Mouse (Mus musculus) embryonic facial prominence, embryonic 15.5 days (tissue): Measurements from ENCODE around the gene Igflr1. TPM values are rescaled to one million over a fixed set of nuclear protein-coding genes. Genes with fewer than 3 reads are reported as not detected.
A peak's percentile ranks its signal among the peaks of the same experiment; 100 is the strongest.

Experiments used
- ATAC-seq: fragments of 200-750 bp; cut with Nextera tagmentation; 2 replicates; pipeline ENCODE4 v1.8.0; 2017; ENCODE audit warnings: low read depth, moderate TSS enrichment; ENCODE audit not compliant: insufficient number of reproducible peaks, low FRiP score, low TSS enrichment
- H3K27ac ChIP-seq: fragments of 300-500 bp; sonication (generic); replicated peaks from 2 replicates; pipeline ENCODE4 v1.5.1; 2015; ENCODE audit warnings: mild to moderate bottlenecking, inconsistent platforms
- H3K27me3 ChIP-seq: fragments of 300-500 bp; sonication (generic); 2 replicates; pipeline ENCODE4 v1.6.1; 2015; ENCODE audit warnings: inconsistent platforms
- H3K36me3 ChIP-seq: fragments of 300-500 bp; sonication (generic); 2 replicates; pipeline ENCODE4 v1.6.1; 2015; ENCODE audit warnings: mild to moderate bottlenecking, inconsistent platforms
- H3K4me1 ChIP-seq: fragments of 300-500 bp; sonication (generic); 2 replicates; pipeline ENCODE4 v1.6.1; 2015; ENCODE audit warnings: inconsistent platforms
- H3K4me2 ChIP-seq: fragments of 300-500 bp; sonication (generic); replicated peaks from 2 replicates; pipeline ENCODE4 v1.6.1; 2015; ENCODE audit warnings: mild to moderate bottlenecking, inconsistent platforms
- H3K4me3 ChIP-seq: fragments of 300-500 bp; sonication (generic); replicated peaks from 2 replicates; pipeline ENCODE4 v1.5.1; 2015; ENCODE audit warnings: mild to moderate bottlenecking, inconsistent platforms
- H3K9ac ChIP-seq: fragments of 300-500 bp; sonication (generic); 2 replicates; pipeline ENCODE4 v1.6.1; 2015; ENCODE audit warnings: inconsistent platforms
- H3K9me3 ChIP-seq: fragments of 300-500 bp; sonication (generic); replicated peaks from 2 replicates; pipeline ENCODE4 v1.6.1; 2016; ENCODE audit warnings: inconsistent platforms
- WGBS: fragments of 180-500 bp; shearing (Covaris S2); methylation state at CpG from one replicate; pipeline ENCODE4 v1.1.7; 2015; 5-methylcytosine and 5-hydroxymethylcytosine counted together
- polyA plus RNA-seq: library from polyadenylated mRNA; unstranded; fragments of >200 nt; fragmentation: Nextera tagmentation; extraction: Ambion mirVana; gene quantifications from 2 replicates; pipeline ENCODE4 v1.2.1, GENCODE M21; 2015

Gene Igflr1
- polyA plus RNA-seq, 1 experiment from 2014 or later = 5.3 TPM

DNA sequence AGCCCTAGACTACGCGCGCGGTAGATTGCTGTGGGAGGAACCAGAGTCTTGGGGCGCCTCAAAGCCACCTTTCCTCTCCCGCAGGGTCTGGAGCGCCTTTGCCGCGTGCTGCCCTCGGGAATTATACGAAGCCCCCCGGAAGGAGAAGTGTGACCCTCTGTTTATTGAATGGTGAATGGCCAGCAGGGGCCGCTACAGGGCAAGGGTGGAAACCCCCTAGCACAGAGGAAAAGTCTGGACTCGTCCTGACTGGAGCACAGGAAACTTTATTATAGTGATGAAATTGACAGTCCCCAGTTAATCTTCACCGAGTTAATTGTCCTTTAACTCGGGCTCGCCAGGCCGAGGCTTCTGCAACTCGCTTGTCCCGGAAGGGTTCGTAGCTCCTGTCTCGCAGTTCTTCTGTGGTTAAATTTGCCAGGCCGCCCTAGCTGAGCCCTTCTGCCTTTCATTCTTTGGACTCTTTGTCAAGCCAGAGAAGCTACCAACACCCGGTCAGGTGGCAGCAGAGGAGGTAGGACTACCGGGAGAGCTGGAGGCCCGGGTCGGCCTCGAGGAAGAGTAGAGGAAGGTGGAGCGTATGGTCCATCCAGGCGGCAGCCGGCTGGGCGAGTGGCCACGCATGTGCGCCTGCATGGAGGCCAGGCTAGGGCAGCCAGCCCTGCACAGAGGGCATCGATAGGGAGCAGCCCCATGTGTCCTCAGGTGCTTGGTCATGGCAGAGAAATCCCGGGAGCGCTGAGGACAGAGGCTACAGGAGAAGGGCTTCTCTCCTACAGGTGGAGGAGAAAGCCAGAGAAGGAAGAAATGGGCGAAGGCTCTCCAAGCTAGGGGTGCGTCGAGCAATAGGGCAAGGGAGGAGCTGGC, 24.4 kb downstream of the Igflr1 start:
- H3K27ac ChIP-seq = peak overlapping the region; percentile 94
- ATAC-seq = peak; percentile 53
- peak overlapping the region; percentile 76 for H3K9ac ChIP-seq
- peak overlapping the region; percentile 92 for H3K4me3 ChIP-seq
- peaks cover 23% of the 10 kb centered on the region for H3K36me3 ChIP-seq
- H3K9me3 ChIP-seq = no peaks in the 10 kb centered on the region
- H3K4me1 ChIP-seq = peaks cover 25% of the 10 kb centered on the region
- H3K4me2 ChIP-seq = peak overlapping the region; percentile 85
- H3K27me3 ChIP-seq = no peaks in the 10 kb centered on the region
- WGBS = 28% methylated on average over 40 of the region's 40 CpGs

DNA sequence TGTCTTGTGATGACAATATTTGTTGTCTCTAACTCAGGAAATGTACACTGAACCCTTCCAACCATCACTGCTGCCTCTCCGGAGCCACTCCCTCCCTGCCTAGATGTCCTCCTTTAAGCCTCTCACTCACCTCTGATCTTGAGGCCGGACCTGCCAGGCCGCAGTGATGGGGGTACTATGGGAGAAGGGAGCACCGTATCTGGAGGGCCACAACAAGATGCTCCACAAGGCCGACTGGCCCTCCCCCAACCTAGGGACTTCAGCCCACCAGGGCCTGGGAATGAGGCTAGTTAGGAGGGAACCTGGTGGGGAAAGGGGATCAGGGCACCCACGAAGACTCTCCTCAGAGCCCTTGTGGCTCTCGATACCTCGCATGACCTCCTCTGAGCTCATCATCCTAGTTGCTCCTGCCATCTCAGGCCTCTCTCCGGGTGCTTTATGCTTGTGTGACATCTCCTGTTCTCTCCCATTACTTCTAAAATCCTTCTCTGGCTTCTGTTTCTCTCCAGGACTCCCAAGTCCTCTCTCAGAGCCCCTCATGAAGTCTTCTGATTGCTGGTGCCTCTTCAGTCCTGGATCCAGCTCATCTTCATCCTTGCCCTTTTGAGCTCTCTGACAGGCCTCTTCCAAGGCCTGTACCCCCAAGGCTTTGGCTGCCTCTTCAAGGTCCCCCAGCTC, 25.8 kb downstream of the Igflr1 start:
- Histone ChIP-seq H3K4me3 (no peak overlapping the region), H3K9me3 (no peaks in the 10 kb centered on the region), H3K4me1 (peaks cover 25% of the 10 kb centered on the region), H3K27me3 (no peaks in the 10 kb centered on the region), H3K4me2 (no peak overlapping the region), H3K27ac (no peak overlapping the region), H3K36me3 (peaks cover 9% of the 10 kb centered on the region), H3K9ac (no peak overlapping the region)
- 77% methylated on average over 9 of the region's 9 CpGs for WGBS
- ATAC-seq = no peak

DNA sequence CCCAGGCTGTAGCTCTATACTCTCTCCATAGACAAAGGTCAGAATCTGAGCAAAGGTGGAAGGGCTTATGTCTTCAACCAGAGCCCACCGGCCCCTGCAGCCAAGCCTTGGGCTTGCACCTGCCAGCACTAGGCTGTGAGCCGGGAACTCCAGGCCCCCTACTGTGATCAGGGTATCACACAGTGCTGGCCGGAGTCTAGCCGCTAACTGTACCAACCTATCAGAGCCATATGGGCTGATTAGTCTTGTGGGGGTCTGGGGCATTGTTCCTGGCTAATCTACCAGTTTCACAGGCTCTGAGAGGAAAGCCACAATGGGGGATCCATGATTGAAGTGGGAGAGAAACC, 26.4 kb downstream of the Igflr1 start:
- H3K36me3 ChIP-seq = peaks cover 4% of the 10 kb centered on the region
- no peak overlapping the region for H3K4me3 ChIP-seq
- no peak for ATAC-seq
- peaks cover 22% of the 10 kb centered on the region for H3K4me1 ChIP-seq
- H3K27me3 ChIP-seq = no peaks in the 10 kb centered on the region
- H3K4me2 ChIP-seq = no peak overlapping the region
- H3K9ac ChIP-seq = no peak overlapping the region
- H3K27ac ChIP-seq = no peak overlapping the region
- no peaks in the 10 kb centered on the region for H3K9me3 ChIP-seq
- WGBS = 51% methylated on average over 4 of the region's 4 CpGs

DNA sequence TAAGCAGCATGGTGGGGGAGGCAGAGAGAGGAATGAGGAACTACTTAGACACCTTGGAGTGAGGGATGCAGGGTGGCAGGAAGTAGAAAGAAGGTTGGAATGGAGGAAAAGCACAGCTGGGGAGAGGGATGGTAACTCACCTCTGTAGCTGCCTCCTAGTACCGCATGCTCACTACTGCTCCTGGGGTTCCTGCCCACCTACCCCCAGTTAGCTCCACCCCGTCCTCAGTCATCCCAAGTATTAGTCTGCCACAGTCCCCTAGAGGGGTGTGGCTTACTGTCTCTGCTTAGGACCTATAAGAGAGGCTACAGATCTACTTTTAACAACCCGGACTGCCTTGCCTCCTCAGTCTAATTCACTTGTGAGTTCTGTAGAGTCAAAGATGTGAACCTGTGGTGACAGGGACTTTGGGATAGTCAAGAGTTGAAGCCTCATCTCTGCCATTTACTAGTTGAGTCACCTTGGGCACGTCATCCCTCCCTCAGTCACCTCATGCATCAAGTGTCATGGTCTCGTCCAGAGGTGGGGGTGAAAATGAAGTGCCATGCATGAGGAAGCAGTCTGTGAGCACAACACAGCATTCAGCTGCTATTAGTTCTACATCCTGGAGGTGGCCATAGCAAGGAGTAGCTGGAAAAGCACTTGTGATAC, 27.7 kb downstream of the Igflr1 start:
- H3K27me3 ChIP-seq = no peaks in the 10 kb centered on the region
- no peaks in the 10 kb centered on the region for H3K9me3 ChIP-seq
- WGBS = 48% methylated on average over 5 of the region's 5 CpGs
- no peaks in the 10 kb centered on the region for H3K36me3 ChIP-seq
- H3K4me1 ChIP-seq = peaks cover 9% of the 10 kb centered on the region
- no peak overlapping the region for H3K4me3 ChIP-seq
- H3K4me2 ChIP-seq = no peak overlapping the region
- H3K9ac ChIP-seq = no peak overlapping the region
- no peak overlapping the region for H3K27ac ChIP-seq
- no peak for ATAC-seq

DNA sequence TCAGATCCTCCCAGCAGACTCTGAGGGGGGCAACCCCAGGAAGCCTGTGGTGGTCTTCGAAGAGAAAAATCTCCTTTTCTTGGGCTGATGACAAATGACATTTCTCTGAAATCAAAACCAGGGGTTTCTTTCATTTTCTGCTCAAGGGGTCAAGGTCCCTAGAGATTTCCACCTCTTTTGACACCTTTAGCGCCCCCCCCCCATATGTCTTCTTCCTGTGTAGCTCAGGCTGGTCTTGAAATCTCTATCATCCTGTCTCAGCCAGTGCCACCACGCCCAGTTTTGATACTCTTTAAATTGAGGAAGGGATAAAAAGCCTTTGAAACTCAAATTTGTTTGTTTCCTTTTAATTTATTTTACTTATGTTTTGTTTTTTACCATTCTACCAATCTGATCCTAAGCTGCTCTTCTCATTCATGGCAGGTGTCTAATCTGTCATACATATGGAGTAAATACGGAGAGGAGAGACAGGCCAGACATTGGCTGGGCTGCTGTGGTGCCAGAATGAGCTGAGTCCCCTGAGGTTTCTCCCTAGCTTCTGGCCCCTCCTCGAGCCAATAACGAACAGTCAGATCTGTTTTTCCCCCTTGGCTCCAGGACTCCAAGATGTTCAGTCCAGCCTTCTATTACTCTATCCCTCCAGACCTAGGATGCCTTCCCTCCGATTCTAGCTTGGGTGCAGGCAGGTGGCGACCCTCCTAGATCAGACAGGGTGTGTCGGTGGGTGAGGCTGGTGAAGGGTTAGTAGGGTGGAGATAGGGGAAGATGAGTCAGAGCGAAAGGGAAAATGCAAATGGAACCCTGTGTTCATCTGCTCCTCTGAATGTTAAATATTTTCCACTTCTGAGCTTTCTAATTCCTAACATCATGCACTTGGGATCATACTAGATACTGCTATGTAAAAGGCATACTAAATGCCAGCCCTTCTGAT, 28.6 kb downstream of the Igflr1 start:
- no peak for ATAC-seq
- H3K27ac ChIP-seq = no peak overlapping the region
- H3K9ac ChIP-seq = no peak overlapping the region
- H3K36me3 ChIP-seq = no peaks in the 10 kb centered on the region
- WGBS = 70% methylated on average over 10 of the region's 10 CpGs
- H3K4me3 ChIP-seq = no peak overlapping the region
- no peaks in the 10 kb centered on the region for H3K27me3 ChIP-seq
- peaks cover 9% of the 10 kb centered on the region for H3K4me1 ChIP-seq
- no peak overlapping the region for H3K4me2 ChIP-seq
- no peaks in the 10 kb centered on the region for H3K9me3 ChIP-seq

DNA sequence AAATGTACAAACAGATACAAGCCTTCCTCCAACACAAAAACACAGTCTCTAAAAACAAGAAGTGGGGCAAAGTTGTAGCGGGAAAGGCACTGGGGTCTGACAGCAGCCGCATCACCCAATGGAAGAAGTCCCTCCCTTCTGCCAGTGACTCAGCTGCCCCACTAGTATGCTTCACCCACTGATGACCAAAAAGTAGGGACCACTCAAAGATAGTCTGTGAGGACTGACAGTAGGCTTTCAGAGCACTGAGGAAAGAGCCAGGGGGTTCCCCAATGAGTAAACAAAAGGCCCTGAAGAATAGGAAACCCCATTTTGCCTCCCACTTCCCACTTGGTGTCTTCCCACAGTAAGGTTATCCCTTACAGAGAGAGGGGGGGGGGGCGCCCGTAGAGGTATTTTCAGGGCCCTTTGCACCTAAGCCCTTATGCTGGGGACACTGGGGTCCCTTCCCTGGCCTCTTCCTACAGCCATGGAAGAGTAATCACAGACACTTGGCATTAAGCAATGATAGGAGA, 29.3 kb downstream of the Igflr1 start:
- H3K4me1 ChIP-seq = peaks cover 9% of the 10 kb centered on the region
- H3K36me3 ChIP-seq = no peaks in the 10 kb centered on the region
- H3K27ac ChIP-seq = no peak overlapping the region
- no peaks in the 10 kb centered on the region for H3K27me3 ChIP-seq
- H3K4me2 ChIP-seq = no peak overlapping the region
- no peak for ATAC-seq
- no peak overlapping the region for H3K9ac ChIP-seq
- WGBS = 65% methylated on average over 4 of the region's 4 CpGs
- H3K9me3 ChIP-seq = no peaks in the 10 kb centered on the region
- no peak overlapping the region for H3K4me3 ChIP-seq

DNA sequence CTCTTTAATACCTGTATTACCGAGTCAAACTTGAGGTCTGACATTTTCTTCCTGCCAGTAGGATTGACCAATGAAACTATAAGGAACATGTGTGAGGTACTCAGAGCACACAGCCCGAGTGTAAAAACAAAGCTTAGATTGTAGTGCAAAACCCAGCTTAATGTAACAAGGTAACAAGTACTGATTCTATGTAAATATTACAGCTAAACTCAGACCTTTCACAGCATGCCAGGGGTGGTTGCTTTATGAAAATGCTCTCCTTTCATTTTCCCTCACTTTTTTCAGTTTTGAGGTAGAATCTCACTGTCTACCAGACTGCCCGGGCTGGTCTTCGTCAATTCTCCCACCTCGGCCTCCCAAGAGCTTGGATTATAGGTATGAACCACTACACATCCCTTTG, 30.9 kb downstream of the Igflr1 start:
- Histone ChIP-seq H3K27ac (no peak overlapping the region), H3K36me3 (no peaks in the 10 kb centered on the region), H3K27me3 (no peaks in the 10 kb centered on the region), H3K4me3 (no peak overlapping the region), H3K9me3 (no peaks in the 10 kb centered on the region), H3K9ac (no peak overlapping the region), H3K4me2 (no peak overlapping the region), H3K4me1 (peaks cover 3% of the 10 kb centered on the region; the same call in 1 of the 2 replicates)
- WGBS = 71% methylated on average over 5 of the region's 5 CpGs
- ATAC-seq = no peak

DNA sequence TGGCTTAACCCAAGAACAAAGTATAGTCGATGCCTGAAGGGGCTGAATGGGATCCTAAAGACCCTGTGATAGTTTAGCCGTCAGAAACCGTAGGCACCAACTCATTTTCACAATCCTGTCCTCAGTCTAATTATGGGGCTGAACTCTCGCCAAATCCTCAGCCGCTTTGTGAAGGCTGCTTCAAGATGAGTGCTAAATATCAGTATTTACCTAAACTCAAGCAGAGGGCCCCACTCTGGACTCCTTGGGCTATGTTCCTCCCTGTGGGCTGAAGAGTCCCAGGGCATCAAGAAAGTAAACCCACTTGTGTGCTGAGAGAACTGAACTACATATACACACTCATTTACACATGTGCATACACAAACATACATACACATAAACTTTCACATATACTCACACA, 31.6 kb downstream of the Igflr1 start:
- Histone ChIP-seq H3K9me3 (no peaks in the 10 kb centered on the region), H3K36me3 (no peaks in the 10 kb centered on the region), H3K9ac (no peak overlapping the region), H3K4me2 (no peak overlapping the region), H3K4me1 (peaks cover 3% of the 10 kb centered on the region; the same call in 1 of the 2 replicates), H3K27me3 (no peaks in the 10 kb centered on the region), H3K4me3 (no peak overlapping the region), H3K27ac (no peak overlapping the region)
- ATAC-seq = no peak
- WGBS = 54% methylated on average over 5 of the region's 5 CpGs

DNA sequence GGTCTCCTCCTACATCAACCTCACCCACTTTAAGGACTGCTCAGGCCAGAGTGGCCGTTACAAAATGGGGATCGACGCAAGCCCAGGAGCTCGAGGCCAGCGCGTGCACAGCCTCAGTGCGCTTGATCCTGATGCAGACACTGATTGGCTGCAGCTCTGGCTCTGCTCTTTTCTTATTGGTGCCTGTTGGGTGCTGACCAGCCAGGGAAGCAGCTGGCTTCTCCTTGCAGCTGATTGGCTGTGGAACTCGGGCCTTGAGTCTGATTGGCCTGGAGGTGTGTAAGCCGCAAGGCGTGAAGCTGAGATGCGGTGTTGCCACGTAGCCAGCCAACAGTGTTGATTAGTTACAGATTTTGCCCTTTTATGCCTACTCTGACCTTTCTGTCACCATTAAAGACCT, 33.6 kb downstream of the Igflr1 start, which contains the start of gene Zbtb32:
Zbtb32 (minus strand) TSS at position 124 of the 400 bp plus-strand sequence.
- Histone ChIP-seq H3K36me3 (no peaks in the 10 kb centered on the region), H3K27ac (peak within 1 kb of the TSS; percentile 55), H3K4me1 (peaks cover 3% of the 10 kb centered on the region; the same call in 1 of the 2 replicates), H3K4me3 (no peak within 1 kb of the TSS), H3K9ac (no peak within 1 kb of the TSS), H3K4me2 (no peak within 1 kb of the TSS), H3K27me3 (no peaks in the 10 kb centered on the region), H3K9me3 (no peaks in the 10 kb centered on the region)
- no peak for ATAC-seq
- 90% methylated on average over 12 of the region's 12 CpGs for WGBS

DNA sequence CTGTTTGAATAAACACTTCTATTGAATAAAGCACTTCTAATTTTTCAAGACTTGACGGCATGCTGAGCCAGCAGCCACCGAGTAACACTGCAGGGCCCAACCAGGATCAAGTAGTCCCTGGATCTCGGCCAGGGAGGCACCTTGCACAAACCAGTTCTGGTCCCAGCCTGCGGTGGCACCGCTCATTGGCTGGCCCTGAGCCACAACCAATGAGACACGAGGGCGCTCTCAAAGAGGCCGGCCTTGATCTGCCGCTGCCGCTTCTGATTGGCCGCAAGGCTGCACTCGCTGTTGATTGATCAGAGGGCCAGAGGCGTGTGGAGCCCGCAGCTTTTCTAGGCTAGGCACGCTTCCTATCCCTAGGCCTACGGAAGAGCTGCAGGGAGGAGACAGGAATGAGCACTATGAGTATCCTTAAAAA, 34.7 kb downstream of the Igflr1 start:
- Histone ChIP-seq H3K27ac (peak overlapping the region; percentile 55), H3K9ac (no peak overlapping the region), H3K36me3 (no peaks in the 10 kb centered on the region), H3K4me2 (0 out of 2 replicates have a peak overlapping the region, but pooled peaks have one; percentile 6), H3K4me1 (peaks cover 3% of the 10 kb centered on the region; the same call in 1 of the 2 replicates), H3K4me3 (no peak overlapping the region), H3K9me3 (no peaks in the 10 kb centered on the region), H3K27me3 (no peaks in the 10 kb centered on the region)
- 1% methylated on average over 16 of the region's 16 CpGs for WGBS
- ATAC-seq = peak; percentile 85
